Mouse (Mus musculus) midbrain, embryonic 14.5 days (tissue): ENCODE data around the gene Axdnd1. TPM values are rescaled to one million over a fixed set of nuclear protein-coding genes. Genes with fewer than 3 reads are reported as not detected.

Experiments
- ATAC-seq: fragments of 200-750 bp; cut with Nextera tagmentation; 2 replicates; pipeline ENCODE4 v1.8.0; 2017; ENCODE audit warnings: moderate number of reproducible peaks, moderate library complexity; ENCODE audit not compliant: low FRiP score, low TSS enrichment
- DNase-seq: peaks from one replicate; pipeline ENCODE4 v3.0.0-alpha.2; 2015
- H3K27ac ChIP-seq: fragments of 300-500 bp; sonication (generic); replicated peaks from 2 replicates; pipeline ENCODE4 v1.5.1; 2014; ENCODE audit warnings: mild to moderate bottlenecking, low read depth, low read length, moderate library complexity
- H3K27me3 ChIP-seq: fragments of 300-500 bp; sonication (generic); 2 replicates; pipeline ENCODE4 v1.6.1; 2014; ENCODE audit warnings: low read length, control low read depth, mixed read lengths; ENCODE audit not compliant: control insufficient read depth, insufficient read depth
- H3K36me3 ChIP-seq: fragments of 300-500 bp; sonication (generic); 2 replicates; pipeline ENCODE4 v1.6.1; 2014; ENCODE audit warnings: low read length, control low read depth; ENCODE audit not compliant: control insufficient read depth, insufficient read depth
- H3K4me1 ChIP-seq: fragments of 300-500 bp; sonication (generic); 2 replicates; pipeline ENCODE4 v1.6.1; 2014; ENCODE audit warnings: mild to moderate bottlenecking, antibody characterized with exemption, low read length, control low read depth; ENCODE audit not compliant: control insufficient read depth, insufficient read depth
- H3K4me2 ChIP-seq: fragments of 300-500 bp; sonication (generic); 2 replicates; pipeline ENCODE4 v1.6.1; 2014; ENCODE audit warnings: mild to moderate bottlenecking, low read length, moderate library complexity
- H3K4me3 ChIP-seq: fragments of 300-500 bp; sonication (generic); replicated peaks from 2 replicates; pipeline ENCODE4 v1.5.1; 2014; ENCODE audit warnings: low read depth, low read length
- H3K9ac ChIP-seq: fragments of 300-500 bp; sonication (generic); replicated peaks from 2 replicates; pipeline ENCODE4 v1.6.1; 2014; ENCODE audit warnings: mild to moderate bottlenecking, low read length, moderate library complexity
- H3K9me3 ChIP-seq: fragments of 300-500 bp; sonication (generic); 2 replicates; pipeline ENCODE4 v1.6.1; 2016; ENCODE audit warnings: low read length, control low read depth, mixed read lengths; ENCODE audit not compliant: control insufficient read depth
- WGBS: fragments of 180-500 bp; shearing (Covaris S2); extraction: QIAGEN DNeasy Blood & Tissue Kit; methylation state at CpG from one replicate; pipeline ENCODE4 v1.1.7; 2014; 5-methylcytosine and 5-hydroxymethylcytosine counted together
- polyA plus RNA-seq: library from polyadenylated mRNA; unstranded; fragments of >200 nt; fragmentation: Nextera tagmentation; extraction: Ambion mirVana; gene quantifications from 2 replicates; pipeline ENCODE4 v1.2.1, GENCODE M21; 2014

Gene Axdnd1
- polyA plus RNA-seq, 1 experiment from 2014 or later = 0.50 TPM

DNA sequence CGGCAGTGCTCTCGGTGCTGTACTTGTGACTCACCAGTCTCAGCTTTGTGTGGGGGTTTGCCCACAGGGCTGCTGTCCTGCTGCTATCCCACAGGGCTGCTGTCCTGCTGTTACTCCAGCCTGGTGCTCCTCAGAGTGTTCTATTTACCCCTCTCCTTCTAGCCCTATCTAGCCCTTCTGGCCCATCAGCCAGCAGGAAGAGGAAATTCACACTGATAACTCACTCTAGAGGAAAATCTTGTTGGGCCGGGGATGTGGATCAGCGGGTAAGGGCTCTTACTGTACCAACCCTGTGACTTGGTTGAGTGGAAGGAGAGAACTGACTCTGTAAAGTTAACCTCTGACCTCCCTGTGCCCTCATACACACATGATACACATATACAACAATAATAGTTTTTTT lies 27.8 kb downstream of the Axdnd1 start:
- Histone ChIP-seq H3K27ac (no peak overlapping the region), H3K4me3 (no peak overlapping the region), H3K36me3 (no peaks in the 10 kb centered on the region), H3K4me2 (no peak overlapping the region), H3K4me1 (no peaks in the 10 kb centered on the region), H3K9ac (no peak overlapping the region), H3K9me3 (no peaks in the 10 kb centered on the region), H3K27me3 (no peaks in the 10 kb centered on the region)
- ATAC-seq (no peak), DNase-seq (no peak)
- WGBS = 88% methylated on average over 4 of the region's 4 CpGs

- Histone ChIP-seq H3K4me1 (no peaks in the 10 kb centered on the region), H3K36me3 (no peaks in the 10 kb centered on the region), H3K27ac (no peak overlapping the region), H3K4me2 (no peak overlapping the region), H3K27me3 (no peaks in the 10 kb centered on the region), H3K4me3 (no peak overlapping the region), H3K9me3 (no peaks in the 10 kb centered on the region), H3K9ac (no peak overlapping the region)
- 71% methylated on average over 3 of the region's 3 CpGs for WGBS
- no peak for ATAC-seq
- no peak for DNase-seq
Observed at GRCm38 (mm10) chr1:156386880-156387279, 34.1 kb downstream of the Axdnd1 start.

- Histone ChIP-seq H3K4me3 (no peak overlapping the region), H3K4me1 (no peaks in the 10 kb centered on the region), H3K9ac (no peak overlapping the region), H3K36me3 (no peaks in the 10 kb centered on the region), H3K9me3 (no peaks in the 10 kb centered on the region), H3K27ac (no peak overlapping the region), H3K27me3 (no peaks in the 10 kb centered on the region), H3K4me2 (no peak overlapping the region)
- DNase-seq (no peak), ATAC-seq (no peak)
- WGBS = 93% methylated on average over 4 of the region's 4 CpGs
Observed at GRCm38 (mm10) chr1:156386232-156386631, 34.7 kb downstream of the Axdnd1 start.

DNA sequence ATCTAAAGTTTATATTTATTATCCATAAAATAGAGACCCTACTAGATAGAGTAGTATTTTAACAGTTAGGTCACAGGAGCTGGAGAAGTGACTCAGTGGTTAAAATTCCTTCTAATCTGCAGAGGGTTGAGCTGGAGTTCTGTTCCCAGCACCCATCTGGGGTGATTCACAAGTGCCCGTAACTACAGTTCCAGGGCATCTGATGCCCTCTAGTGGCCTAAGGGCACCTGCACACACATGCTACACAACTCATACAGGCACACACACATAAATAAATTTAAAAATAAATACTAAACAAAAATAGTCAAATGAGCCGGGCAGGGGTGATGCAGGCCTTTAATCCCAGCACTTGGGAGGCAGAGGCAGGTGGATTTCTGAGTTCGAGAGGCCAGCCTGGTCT lies 39.7 kb downstream of the Axdnd1 start:
- Histone ChIP-seq H3K9ac (no peak overlapping the region), H3K9me3 (no peaks in the 10 kb centered on the region), H3K4me2 (no peak overlapping the region), H3K4me1 (no peaks in the 10 kb centered on the region), H3K27ac (no peak overlapping the region), H3K27me3 (no peaks in the 10 kb centered on the region), H3K36me3 (no peaks in the 10 kb centered on the region), H3K4me3 (no peak overlapping the region)
- ATAC-seq (no peak), DNase-seq (no peak)
- 94% methylated on average over 3 of the region's 3 CpGs for WGBS

DNA sequence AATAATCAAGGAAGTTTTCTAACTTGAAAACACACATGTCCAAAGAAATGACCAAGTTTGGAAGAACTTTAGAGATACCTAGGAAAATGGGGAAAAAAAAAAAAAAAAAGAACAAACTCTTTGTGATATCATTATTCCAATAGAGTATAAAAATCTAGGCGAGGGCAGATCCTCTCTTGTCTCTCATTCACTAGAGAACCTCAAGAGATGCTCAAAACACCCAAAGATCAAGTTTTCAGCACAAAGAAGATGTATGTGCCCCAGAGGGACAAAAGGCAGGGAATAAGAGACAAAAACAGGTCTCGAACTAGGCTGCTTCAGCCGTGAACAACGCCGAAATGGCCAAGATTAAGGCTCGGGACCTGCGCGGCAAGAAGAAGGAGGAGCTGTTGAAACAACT lies 55.2 kb downstream of the Axdnd1 start, which contains the start of gene Gm2000:
Gene Gm2000 (plus strand): TSS at position 301 of the 400 bp plus-strand sequence.
- Histone ChIP-seq H3K4me1 (no peaks in the 10 kb centered on the region), H3K4me3 (no peak within 1 kb of the TSS), H3K4me2 (no peak within 1 kb of the TSS), H3K36me3 (no peaks in the 10 kb centered on the region), H3K27ac (no peak within 1 kb of the TSS), H3K27me3 (no peaks in the 10 kb centered on the region), H3K9me3 (no peaks in the 10 kb centered on the region), H3K9ac (no peak within 1 kb of the TSS)
- no peak for DNase-seq
- WGBS = 91% methylated on average over 8 of the region's 8 CpGs
- ATAC-seq = no peak

DNA sequence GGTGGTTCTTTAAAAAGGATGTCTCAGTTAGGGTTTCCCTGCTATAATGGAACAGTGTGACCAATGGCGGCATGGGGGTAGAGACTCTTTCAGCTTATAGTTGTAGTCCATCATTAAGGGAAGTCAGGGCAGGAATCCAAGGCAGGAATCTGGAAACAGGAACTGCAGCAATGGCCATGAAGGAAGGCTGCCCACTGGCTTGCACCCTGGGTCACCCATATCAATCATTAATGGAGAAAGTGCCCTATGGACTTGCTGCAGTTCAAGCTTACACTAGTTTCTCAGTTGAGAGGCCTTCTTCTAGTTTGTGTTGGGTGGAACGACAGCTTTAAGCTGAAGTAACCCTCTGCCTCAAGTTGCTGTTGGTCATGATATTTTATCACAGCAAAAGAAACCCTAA lies 68.5 kb downstream of the Axdnd1 start:
- DNase-seq = no peak
- Histone ChIP-seq H3K27me3 (no peaks in the 10 kb centered on the region), H3K9me3 (no peaks in the 10 kb centered on the region), H3K4me1 (no peaks in the 10 kb centered on the region), H3K27ac (no peak overlapping the region), H3K9ac (no peak overlapping the region), H3K36me3 (no peaks in the 10 kb centered on the region), H3K4me3 (no peak overlapping the region), H3K4me2 (no peak overlapping the region)
- 93% methylated on average over 2 of the region's 2 CpGs for WGBS
- no peak for ATAC-seq

DNA sequence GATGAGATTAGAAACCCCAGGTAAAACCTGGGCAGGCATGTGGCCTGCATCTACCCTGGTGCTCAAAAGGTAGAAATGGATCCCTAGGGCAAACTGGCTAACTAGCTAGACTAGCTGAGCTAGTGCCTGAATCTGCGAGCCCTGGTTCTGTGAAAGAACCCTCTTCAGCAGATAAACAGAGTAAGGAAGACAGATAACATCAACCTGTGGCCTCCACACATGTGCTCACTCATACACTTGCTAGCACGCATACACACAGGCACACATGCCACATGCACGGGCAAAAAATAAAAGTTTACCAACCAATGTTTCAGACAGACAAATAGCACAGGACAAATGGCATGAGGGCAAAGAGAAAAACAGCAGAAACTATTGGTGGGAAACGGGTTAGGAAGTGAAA lies 70.5 kb downstream of the Axdnd1 start:
- no peaks in the 10 kb centered on the region for H3K27me3 ChIP-seq
- H3K27ac ChIP-seq = no peak overlapping the region
- H3K4me2 ChIP-seq = no peak overlapping the region
- H3K9me3 ChIP-seq = no peaks in the 10 kb centered on the region
- H3K4me3 ChIP-seq = no peak overlapping the region
- DNase-seq (no peak), ATAC-seq (no peak)
- H3K9ac ChIP-seq = no peak overlapping the region
- H3K36me3 ChIP-seq = no peaks in the 10 kb centered on the region
- 94% methylated on average over 4 of the region's 4 CpGs for WGBS
- H3K4me1 ChIP-seq = no peaks in the 10 kb centered on the region

DNA sequence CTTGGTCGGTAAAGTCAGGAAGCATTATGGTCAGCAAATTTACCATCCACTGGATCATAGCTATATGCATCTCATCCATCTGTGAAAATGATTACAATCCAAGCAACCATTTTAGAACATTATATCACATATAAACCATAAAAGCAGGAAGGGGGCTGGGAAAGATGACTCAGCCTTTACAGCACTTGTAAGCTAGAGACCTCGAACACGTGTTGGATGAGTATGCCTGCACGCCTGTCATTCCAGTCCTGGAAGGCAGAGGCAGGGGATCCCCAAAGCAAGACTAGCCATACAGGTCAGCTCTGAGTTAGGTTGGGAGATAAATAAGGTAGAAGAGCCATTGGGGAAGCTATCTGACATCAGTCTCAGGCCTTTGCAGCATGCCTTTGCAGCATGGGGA lies 71.9 kb downstream of the Axdnd1 start:
- 76% methylated on average over 4 of the region's 4 CpGs for WGBS

DNA sequence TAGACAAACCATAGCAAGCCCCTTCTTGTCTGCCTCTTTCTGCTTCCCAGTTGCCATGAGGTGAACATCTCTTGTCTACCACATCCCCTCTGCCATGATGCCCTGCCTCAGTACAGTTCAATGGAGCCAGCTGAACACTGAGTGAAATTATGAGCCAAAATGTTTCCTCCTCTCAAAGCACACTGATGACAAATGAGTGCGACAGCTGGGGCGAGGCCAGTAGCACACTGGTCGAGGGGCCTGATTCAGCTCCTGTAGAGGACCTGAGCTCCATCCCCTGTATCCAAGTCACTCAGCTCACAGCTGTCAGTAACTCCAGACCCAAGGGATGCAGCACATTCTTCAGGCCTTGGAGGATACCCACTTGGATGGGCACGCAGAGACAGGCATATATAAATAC lies 75.3 kb downstream of the Axdnd1 start:
- Histone ChIP-seq H3K9ac (no peak overlapping the region), H3K4me2 (no peak overlapping the region), H3K4me1 (no peaks in the 10 kb centered on the region), H3K9me3 (no peaks in the 10 kb centered on the region), H3K27me3 (no peaks in the 10 kb centered on the region), H3K27ac (no peak overlapping the region), H3K4me3 (no peak overlapping the region), H3K36me3 (no peaks in the 10 kb centered on the region)
- ATAC-seq (no peak), DNase-seq (no peak)
- 93% methylated on average over 4 of the region's 4 CpGs for WGBS

More for the DNA sequence above, 71.9 kb downstream of the Axdnd1 start:
- H3K9ac ChIP-seq = no peak overlapping the region
- DNase-seq (no peak), ATAC-seq (no peak)
- H3K27me3 ChIP-seq = no peaks in the 10 kb centered on the region
- no peaks in the 10 kb centered on the region for H3K9me3 ChIP-seq
- no peak overlapping the region for H3K4me2 ChIP-seq
- no peak overlapping the region for H3K27ac ChIP-seq
- no peaks in the 10 kb centered on the region for H3K4me1 ChIP-seq
- no peak overlapping the region for H3K4me3 ChIP-seq
- H3K36me3 ChIP-seq = no peaks in the 10 kb centered on the region
